Mouse (Mus musculus) midbrain, embryonic 16.5 days (tissue): ENCODE data around the gene Morc4. TPM values are rescaled to one million over a fixed set of nuclear protein-coding genes. Genes with fewer than 3 reads are reported as not detected.

ENCODE experiments used
- ATAC-seq: fragments of 200-750 bp; cut with Nextera tagmentation; 2 replicates; pipeline ENCODE4 v1.8.0; 2017; ENCODE audit warnings: moderate TSS enrichment
- H3K27ac ChIP-seq: fragments of 300-500 bp; sonication (generic); 2 replicates; pipeline ENCODE4 v1.5.1; 2014; ENCODE audit warnings: mild to moderate bottlenecking, low read length, mixed read lengths
- H3K27me3 ChIP-seq: fragments of 300-500 bp; sonication (generic); 2 replicates; pipeline ENCODE4 v1.6.1; 2014; ENCODE audit warnings: low read depth, low read length, mixed read lengths; ENCODE audit not compliant: control insufficient read depth, insufficient read depth
- H3K36me3 ChIP-seq: fragments of 300-500 bp; sonication (generic); 2 replicates; pipeline ENCODE4 v1.6.1; 2014; ENCODE audit warnings: mild to moderate bottlenecking, low read length, moderate library complexity, mixed read lengths; ENCODE audit not compliant: control insufficient read depth, insufficient read depth
- H3K4me1 ChIP-seq: fragments of 300-500 bp; sonication (generic); 2 replicates; pipeline ENCODE4 v1.6.1; 2014; ENCODE audit warnings: mild to moderate bottlenecking, low read length, mixed read lengths; ENCODE audit not compliant: control insufficient read depth, insufficient read depth
- H3K4me2 ChIP-seq: fragments of 300-500 bp; sonication (generic); 2 replicates; pipeline ENCODE4 v1.6.1; 2014; ENCODE audit warnings: mild to moderate bottlenecking, low read length, mixed read lengths
- H3K4me3 ChIP-seq: fragments of 300-500 bp; sonication (generic); 2 replicates; pipeline ENCODE4 v1.5.1; 2014; ENCODE audit warnings: low read depth, mild to moderate bottlenecking, low read length, moderate library complexity, mixed read lengths
- H3K9ac ChIP-seq: fragments of 300-500 bp; sonication (generic); 2 replicates; pipeline ENCODE4 v1.6.1; 2014; ENCODE audit warnings: low read depth, low read length, mixed read lengths
- H3K9me3 ChIP-seq: fragments of 300-500 bp; sonication (generic); replicated peaks from 2 replicates; pipeline ENCODE4 v1.6.1; 2014; ENCODE audit warnings: mild to moderate bottlenecking, low read length, mixed read lengths; ENCODE audit not compliant: control insufficient read depth, poor library complexity, severe bottlenecking
- WGBS: fragments of 180-500 bp; shearing (Covaris S2); extraction: QIAGEN DNeasy Blood & Tissue Kit; methylation state at CpG from one replicate; pipeline ENCODE4 v1.1.7; 2014; 5-methylcytosine and 5-hydroxymethylcytosine counted together
- polyA plus RNA-seq: library from polyadenylated mRNA; unstranded; fragments of >200 nt; fragmentation: Nextera tagmentation; extraction: Ambion mirVana; gene quantifications from 2 replicates; pipeline ENCODE4 v1.2.1, GENCODE M21; 2015

The Morc4 gene
- polyA plus RNA-seq, 1 experiment from 2014 or later, result 3.3 TPM

- Histone ChIP-seq H3K4me3 (no peak overlapping the region), H3K27ac (no peak overlapping the region), H3K27me3 (peaks cover 3% of the 10 kb centered on the region; the same call in 1 of the 2 replicates), H3K4me2 (no peak overlapping the region), H3K4me1 (no peaks in the 10 kb centered on the region), H3K9me3 (no peaks in the 10 kb centered on the region), H3K36me3 (no peaks in the 10 kb centered on the region), H3K9ac (no peak overlapping the region)
- no peak for ATAC-seq
- 59% methylated on average over 6 of the region's 6 CpGs for WGBS
Observed at GRCm38 (mm10) chrX:139796037-139796436, 75.4 kb downstream of the Morc4 start.

DNA sequence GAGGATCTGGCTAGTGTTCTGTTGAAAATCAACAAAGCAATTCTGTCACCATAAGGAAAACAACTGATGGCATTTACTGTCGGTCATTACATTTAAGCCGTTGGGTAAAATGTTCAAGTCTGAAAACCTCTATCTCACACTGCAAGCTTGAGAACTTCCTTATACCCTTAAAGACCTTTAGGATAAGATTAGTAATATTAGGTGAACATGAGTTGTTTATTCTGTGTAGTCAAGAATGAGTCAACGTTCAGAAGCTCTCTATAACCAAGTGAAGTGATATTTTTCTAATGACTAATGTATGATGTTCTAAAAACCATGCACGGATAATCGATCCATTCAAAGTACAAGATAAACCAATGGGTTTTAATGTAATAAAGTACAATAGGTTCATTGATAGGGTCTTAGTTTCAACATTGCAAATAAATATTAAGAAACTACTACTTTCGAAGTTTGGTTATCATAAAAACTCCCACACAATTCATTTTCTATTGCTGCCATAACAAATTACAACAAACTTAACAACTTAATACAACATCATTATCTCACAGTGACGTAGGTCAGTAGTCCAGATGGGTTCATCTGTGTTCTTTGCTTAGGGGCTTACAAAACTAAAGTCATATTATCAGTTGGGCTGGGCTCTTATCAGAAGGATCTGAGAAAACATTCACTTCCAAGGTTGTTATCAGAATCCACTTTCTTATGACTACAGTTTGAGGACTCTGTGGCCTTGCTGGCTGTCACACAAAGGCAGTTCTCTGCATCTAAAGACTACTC, 77.2 kb downstream of the Morc4 start:
- 89% methylated on average over 7 of the region's 7 CpGs for WGBS
- Histone ChIP-seq H3K4me3 (no peak overlapping the region), H3K36me3 (no peaks in the 10 kb centered on the region), H3K27me3 (peaks cover 3% of the 10 kb centered on the region; the same call in 1 of the 2 replicates), H3K27ac (no peak overlapping the region), H3K4me2 (no peak overlapping the region), H3K9me3 (no peaks in the 10 kb centered on the region), H3K9ac (no peak overlapping the region), H3K4me1 (no peaks in the 10 kb centered on the region)
- ATAC-seq, result no peak

GRCm38 (mm10) chrX:139785764-139786163, 85.7 kb downstream of the Morc4 start:
- 23% methylated on average over 1 of the region's 1 CpGs for WGBS
- ATAC-seq, result no peak

DNA sequence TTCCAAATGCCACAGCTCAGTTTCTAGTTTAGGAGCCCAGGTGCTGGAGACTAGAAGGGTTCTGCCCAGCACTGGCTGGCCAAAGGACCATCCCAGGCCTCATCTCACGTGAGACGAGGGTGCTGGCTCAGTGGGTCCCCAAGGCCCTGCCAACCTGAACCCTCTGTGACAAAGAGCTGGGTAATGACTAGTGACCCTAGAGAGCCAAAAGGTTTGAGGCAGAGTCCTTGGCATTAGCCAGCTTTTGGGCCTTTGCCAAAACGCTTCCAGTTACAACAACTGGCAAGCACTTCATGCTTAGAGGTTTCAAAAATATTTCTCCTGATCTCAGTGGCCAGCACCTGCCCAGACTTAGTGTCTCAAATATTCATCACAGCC, 88.4 kb downstream of the Morc4 start:
- no peak for ATAC-seq
- no peak overlapping the region for H3K4me2 ChIP-seq
- H3K27ac ChIP-seq, result no peak overlapping the region
- no peak overlapping the region for H3K9ac ChIP-seq
- 38% methylated on average over 3 of the region's 3 CpGs for WGBS
- no peak overlapping the region for H3K4me3 ChIP-seq
- H3K36me3 ChIP-seq, result no peaks in the 10 kb centered on the region
- no peaks in the 10 kb centered on the region for H3K4me1 ChIP-seq
- no peaks in the 10 kb centered on the region for H3K9me3 ChIP-seq
- H3K27me3 ChIP-seq, result no peaks in the 10 kb centered on the region; the same call in 1 of the 2 replicates

More at GRCm38 (mm10) chrX:139785764-139786163, 85.7 kb downstream of the Morc4 start:
- Histone ChIP-seq H3K9me3 (no peaks in the 10 kb centered on the region), H3K9ac (no peak overlapping the region), H3K4me3 (no peak overlapping the region), H3K4me2 (no peak overlapping the region), H3K27ac (no peak overlapping the region), H3K4me1 (no peaks in the 10 kb centered on the region), H3K27me3 (no peaks in the 10 kb centered on the region), H3K36me3 (no peaks in the 10 kb centered on the region)

- 29% methylated on average over 6 of the region's 6 CpGs for WGBS
- Histone ChIP-seq H3K27me3 (no peaks in the 10 kb centered on the region; the same call in 1 of the 2 replicates), H3K4me3 (no peak within 1 kb of the TSS), H3K27ac (no peak within 1 kb of the TSS), H3K36me3 (no peaks in the 10 kb centered on the region), H3K4me2 (no peak within 1 kb of the TSS), H3K9ac (no peak within 1 kb of the TSS), H3K9me3 (no peaks in the 10 kb centered on the region), H3K4me1 (no peaks in the 10 kb centered on the region)
- ATAC-seq, result no peak
Observed at GRCm38 (mm10) chrX:139782278-139783044, 89.0 kb downstream of the Morc4 start, which contains the start of gene Ripply1. Gene Ripply1 (minus strand): TSS chrX:139782353.

- H3K4me2 ChIP-seq, result no peak overlapping the region
- H3K9me3 ChIP-seq, result no peaks in the 10 kb centered on the region
- no peak overlapping the region for H3K27ac ChIP-seq
- no peak overlapping the region for H3K9ac ChIP-seq
- no peaks in the 10 kb centered on the region; the same call in 1 of the 2 replicates for H3K27me3 ChIP-seq
- WGBS, result 67% methylated on average over 4 of the region's 4 CpGs
- H3K4me1 ChIP-seq, result no peaks in the 10 kb centered on the region
- H3K4me3 ChIP-seq, result no peak overlapping the region
- H3K36me3 ChIP-seq, result no peaks in the 10 kb centered on the region
- ATAC-seq, result no peak
Observed at GRCm38 (mm10) chrX:139781563-139781962, 89.9 kb downstream of the Morc4 start.

DNA sequence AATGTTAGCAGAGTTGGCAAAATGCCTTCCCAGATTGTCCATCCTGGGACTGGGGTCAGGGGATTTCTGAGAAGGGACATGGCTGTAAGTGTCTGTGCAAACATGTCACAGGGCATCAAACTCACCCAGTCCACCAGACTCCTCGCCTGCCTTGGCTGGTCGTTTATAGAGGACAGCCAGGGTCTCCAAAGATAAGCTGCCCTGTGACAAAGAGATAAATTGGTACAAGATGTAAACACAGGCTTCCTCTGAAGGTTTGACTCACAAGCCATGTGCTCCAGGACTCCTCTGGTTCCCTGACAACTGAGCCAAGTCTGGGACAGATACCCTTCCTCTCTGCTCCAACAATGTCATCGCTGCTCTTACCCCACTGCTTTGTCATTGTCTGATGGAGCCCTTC, 90.5 kb downstream of the Morc4 start:
- Histone ChIP-seq H3K4me3 (no peak overlapping the region), H3K27ac (no peak overlapping the region), H3K9me3 (no peaks in the 10 kb centered on the region), H3K9ac (no peak overlapping the region), H3K27me3 (no peaks in the 10 kb centered on the region; the same call in 1 of the 2 replicates), H3K36me3 (no peaks in the 10 kb centered on the region), H3K4me2 (no peak overlapping the region), H3K4me1 (no peaks in the 10 kb centered on the region)
- 73% methylated on average over 3 of the region's 3 CpGs for WGBS
- ATAC-seq, result no peak

GRCm38 (mm10) chrX:139779401-139779800, 92.1 kb downstream of the Morc4 start:
- Histone ChIP-seq H3K4me1 (no peaks in the 10 kb centered on the region), H3K27me3 (no peaks in the 10 kb centered on the region; the same call in 1 of the 2 replicates), H3K36me3 (no peaks in the 10 kb centered on the region), H3K4me3 (no peak overlapping the region), H3K9ac (no peak overlapping the region), H3K27ac (no peak overlapping the region), H3K9me3 (no peaks in the 10 kb centered on the region), H3K4me2 (no peak overlapping the region)
- WGBS, result 81% methylated on average over 5 of the region's 5 CpGs
- ATAC-seq, result no peak

DNA sequence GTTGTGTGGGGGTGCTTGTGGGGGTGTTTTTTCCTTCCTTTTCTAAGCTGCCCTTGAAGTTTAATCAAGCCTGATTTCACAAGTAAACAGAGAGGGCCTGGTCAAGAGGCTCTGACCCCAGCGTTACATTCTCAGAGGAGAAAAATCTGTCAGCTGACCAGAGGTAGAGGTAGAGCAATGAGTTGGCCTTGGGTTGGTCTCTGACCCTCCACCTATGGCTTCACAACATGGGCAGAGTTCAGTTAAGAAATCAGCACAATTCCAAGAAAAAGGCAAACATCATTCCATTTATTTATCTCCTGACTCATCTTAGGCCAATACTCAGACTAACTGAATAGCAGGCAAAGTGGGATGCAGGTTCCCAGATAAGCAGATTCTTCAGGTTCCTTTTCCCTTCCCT, 92.6 kb downstream of the Morc4 start:
- WGBS, result 71% methylated on average over 1 of the region's 1 CpGs

More for the DNA sequence above, 92.6 kb downstream of the Morc4 start:
- Histone ChIP-seq H3K4me1 (no peaks in the 10 kb centered on the region), H3K4me2 (no peak overlapping the region), H3K36me3 (no peaks in the 10 kb centered on the region), H3K9me3 (no peaks in the 10 kb centered on the region), H3K27ac (no peak overlapping the region), H3K9ac (no peak overlapping the region), H3K4me3 (no peak overlapping the region), H3K27me3 (no peaks in the 10 kb centered on the region; the same call in 1 of the 2 replicates)
- ATAC-seq, result no peak
